Mouse (Mus musculus) kidney, adult 2 months (tissue): ENCODE results near the gene Senp7. TPM values are rescaled to one million over a fixed set of nuclear protein-coding genes. Genes with fewer than 3 reads are reported as not detected.

Experiments
- DNase-seq: peaks from one replicate; pipeline ENCODE4 v3.0.0; 2021
- H3K27ac ChIP-seq: fragments of 200-500 bp; 2 replicates; pipeline ENCODE4 v1.5.1; 2012; ENCODE audit warnings: low read depth, low read length, control low read depth, inconsistent platforms; ENCODE audit not compliant: insufficient read depth
- H3K27me3 ChIP-seq: fragments of 200-500 bp; replicated peaks from 2 replicates; pipeline ENCODE4 v1.6.1; 2012; ENCODE audit warnings: mild to moderate bottlenecking, moderate library complexity, low read length, inconsistent platforms; ENCODE audit not compliant: control insufficient read depth, insufficient read depth
- H3K36me3 ChIP-seq: fragments of 200-500 bp; 2 replicates; pipeline ENCODE4 v1.6.1; 2012; ENCODE audit warnings: mild to moderate bottlenecking, moderate library complexity, low read length, inconsistent platforms; ENCODE audit not compliant: control insufficient read depth, insufficient read depth
- H3K4me1 ChIP-seq: fragments of 200-500 bp; 2 replicates; pipeline ENCODE4 v1.6.1; 2011; ENCODE audit warnings: low read length; ENCODE audit not compliant: control insufficient read depth, insufficient read depth
- H3K4me3 ChIP-seq: fragments of 200-500 bp; 2 replicates; pipeline ENCODE4 v1.5.1; 2011; ENCODE audit warnings: mild to moderate bottlenecking, low read depth, low read length, control low read depth; ENCODE audit not compliant: insufficient read depth
- CTCF ChIP-seq: fragments of 200-500 bp; conservative IDR thresholded peaks from 2 replicates; pipeline ENCODE4 v1.5.1; 2011; ENCODE audit warnings: low read depth, mild to moderate bottlenecking, control low read depth, low read length, moderate library complexity, mixed read lengths; ENCODE audit not compliant: insufficient read depth, insufficient read length
- POLR2A ChIP-seq: fragments of 200-500 bp; IDR thresholded peaks from one replicate; pipeline ENCODE4 v1.6.1; 2011; ENCODE audit warnings: low read depth, low read length, control low read depth
- WGBS: fragments of 180-500 bp; shearing (Covaris S2); methylation state at CpG from one replicate; pipeline ENCODE4 v1.1.7; 2018; 5-methylcytosine and 5-hydroxymethylcytosine counted together
- polyA plus RNA-seq: library from polyadenylated mRNA; depleted of rRNA; stranded (reverse); fragments of >200 nt; gene quantifications from 2 replicates; pipeline ENCODE4 v1.2.3, GENCODE M21; 2012

Senp7 gene
- polyA plus RNA-seq, 1 experiment = 3.1 TPM

DNA sequence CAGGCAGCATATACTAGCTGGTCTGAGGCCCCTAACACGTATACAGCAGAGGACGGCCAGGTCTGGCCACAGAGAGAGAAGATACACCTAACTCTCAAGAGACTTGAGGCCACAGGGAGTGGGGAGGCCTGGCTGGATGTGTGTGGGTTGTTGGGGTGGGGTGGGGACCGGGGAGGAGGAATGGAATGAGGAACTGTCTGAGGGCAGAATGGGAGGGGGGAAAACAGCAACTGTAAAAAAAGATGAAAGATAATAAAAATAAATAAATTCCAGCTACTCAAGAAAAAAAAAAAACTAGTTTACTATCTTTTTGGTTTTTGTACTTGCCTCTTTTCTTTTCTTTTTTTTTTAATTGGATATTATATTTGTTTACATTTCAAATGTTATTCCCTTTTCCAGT, 91.8 kb downstream of the Senp7 start:
- TF ChIP-seq CTCF = no peak
- TF ChIP-seq POLR2A = no peak
- Histone ChIP-seq H3K4me1 (no peaks in the 10 kb centered on the region), H3K27ac (no peak overlapping the region), H3K27me3 (no peaks in the 10 kb centered on the region), H3K36me3 (no peaks in the 10 kb centered on the region), H3K4me3 (no peak overlapping the region)
- DNase-seq = no peak
- WGBS = 88% methylated on average over 3 of the region's 3 CpGs

DNA sequence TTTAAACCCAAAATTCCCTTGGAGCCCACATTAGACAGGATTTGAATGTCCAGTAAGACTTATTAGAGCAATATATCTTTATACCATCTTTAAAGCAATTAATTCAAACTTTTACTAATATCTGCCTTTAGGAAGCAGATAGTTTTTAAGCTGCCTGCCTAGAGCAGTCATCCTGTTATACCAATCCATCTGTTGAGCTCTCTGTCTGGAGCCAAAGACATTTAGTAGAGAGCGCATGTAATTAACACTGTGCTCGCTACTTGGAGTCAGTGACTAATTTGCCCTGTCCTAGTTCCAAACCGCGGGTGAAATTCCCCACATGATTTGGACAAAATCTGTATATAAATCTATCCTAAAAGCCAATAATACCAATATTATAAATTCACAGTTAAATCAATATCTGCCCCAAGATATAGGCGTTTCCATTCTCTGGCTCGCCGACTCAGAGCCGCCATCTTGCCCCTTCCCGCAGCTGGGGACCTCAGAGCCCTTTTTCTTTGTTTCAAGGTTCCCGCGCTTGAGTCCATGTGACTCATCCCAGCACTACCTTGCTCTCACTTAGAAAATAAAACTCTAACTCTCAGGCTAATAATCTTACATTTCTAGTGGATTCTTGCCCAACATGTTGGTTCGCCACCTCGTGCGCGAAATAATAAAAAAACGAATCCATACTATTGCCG, 96.9 kb downstream of the Senp7 start:
- WGBS = 99% methylated on average over 17 of the region's 17 CpGs
- Histone ChIP-seq H3K4me3 (no peak overlapping the region), H3K4me1 (no peaks in the 10 kb centered on the region), H3K36me3 (no peaks in the 10 kb centered on the region), H3K27ac (no peak overlapping the region), H3K27me3 (no peaks in the 10 kb centered on the region)
- TF ChIP-seq POLR2A = no peak
- no peak for TF ChIP-seq CTCF
- DNase-seq = no peak

DNA sequence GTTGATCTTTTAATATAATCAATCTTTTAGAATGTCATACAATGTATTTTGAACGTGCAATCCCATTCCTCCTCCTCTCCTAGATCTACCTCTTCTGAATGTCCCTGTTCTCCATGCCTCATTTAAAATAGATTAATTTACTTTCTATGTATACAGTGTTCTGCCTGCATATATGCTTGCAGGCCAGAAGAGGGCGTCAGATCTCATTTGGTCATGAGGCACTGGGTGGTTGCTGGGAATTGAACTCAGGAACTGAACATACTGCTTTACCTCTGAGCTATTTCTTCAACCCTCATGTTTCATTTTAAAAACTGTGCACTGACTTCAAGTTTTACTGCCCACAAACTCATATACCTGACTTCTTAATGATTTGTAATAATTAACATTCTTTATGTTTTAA, 99.5 kb downstream of the Senp7 start:
- Histone ChIP-seq H3K4me1 (no peaks in the 10 kb centered on the region), H3K27ac (no peak overlapping the region), H3K27me3 (no peaks in the 10 kb centered on the region), H3K4me3 (no peak overlapping the region), H3K36me3 (no peaks in the 10 kb centered on the region)
- no peak for DNase-seq
- WGBS = 45% methylated on average over 2 of the region's 2 CpGs
- TF ChIP-seq POLR2A = no peak
- TF ChIP-seq CTCF = 0 out of 2 replicates have a peak, but pooled peaks have one; percentile 10

DNA sequence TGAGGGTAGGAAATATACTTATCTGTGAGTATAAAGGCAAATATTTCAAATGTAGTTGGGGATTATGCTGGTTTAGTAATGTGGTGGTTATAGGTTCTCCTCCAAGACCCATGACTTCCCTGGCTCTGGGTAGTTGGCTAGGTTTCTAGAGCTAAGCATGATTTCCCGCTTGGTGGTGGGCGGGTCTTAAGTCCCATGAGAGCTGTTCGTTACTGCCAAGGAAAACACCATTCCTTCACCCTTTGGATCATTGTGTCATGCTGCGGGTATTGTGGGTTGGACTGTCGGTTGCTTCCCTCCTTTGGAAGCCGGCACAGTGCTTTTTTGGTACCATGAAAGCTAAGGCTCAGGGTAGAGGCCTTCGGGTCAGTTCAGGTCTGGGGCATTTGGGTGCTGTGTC, 115.3 kb downstream of the Senp7 start:
- no peaks in the 10 kb centered on the region for H3K4me1 ChIP-seq
- peak; percentile 50 for DNase-seq
- no peak overlapping the region for H3K27ac ChIP-seq
- 78% methylated on average over 7 of the region's 7 CpGs for WGBS
- H3K36me3 ChIP-seq = no peaks in the 10 kb centered on the region
- no peak for TF ChIP-seq CTCF
- TF ChIP-seq POLR2A = no peak
- no peaks in the 10 kb centered on the region for H3K27me3 ChIP-seq
- H3K4me3 ChIP-seq = no peak overlapping the region

DNA sequence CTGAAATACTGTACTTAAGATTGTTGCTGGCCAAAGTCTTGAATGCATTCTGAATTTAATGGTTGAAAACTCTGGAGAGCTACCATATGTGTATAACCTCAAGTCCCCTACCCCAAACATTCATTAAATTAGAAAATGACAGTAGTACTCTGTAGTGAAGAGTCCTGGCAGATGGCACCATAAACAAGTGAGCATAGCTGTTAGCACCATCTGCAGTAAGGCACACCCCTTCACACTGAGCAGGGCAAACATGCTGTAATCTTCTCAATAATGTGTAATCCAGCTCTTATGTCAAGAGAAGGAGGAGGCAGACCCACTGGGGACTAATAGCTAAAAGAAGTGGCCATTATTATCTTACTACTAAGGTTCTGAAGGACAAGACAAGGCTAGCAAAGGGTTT, 122.1 kb downstream of the Senp7 start:
- H3K36me3 ChIP-seq = no peaks in the 10 kb centered on the region; the same call in 1 of the 2 replicates
- DNase-seq = no peak
- H3K4me1 ChIP-seq = no peaks in the 10 kb centered on the region
- no peak for TF ChIP-seq POLR2A
- no peak for TF ChIP-seq CTCF
- H3K4me3 ChIP-seq = no peak overlapping the region
- no peak overlapping the region for H3K27ac ChIP-seq
- H3K27me3 ChIP-seq = no peaks in the 10 kb centered on the region

DNA sequence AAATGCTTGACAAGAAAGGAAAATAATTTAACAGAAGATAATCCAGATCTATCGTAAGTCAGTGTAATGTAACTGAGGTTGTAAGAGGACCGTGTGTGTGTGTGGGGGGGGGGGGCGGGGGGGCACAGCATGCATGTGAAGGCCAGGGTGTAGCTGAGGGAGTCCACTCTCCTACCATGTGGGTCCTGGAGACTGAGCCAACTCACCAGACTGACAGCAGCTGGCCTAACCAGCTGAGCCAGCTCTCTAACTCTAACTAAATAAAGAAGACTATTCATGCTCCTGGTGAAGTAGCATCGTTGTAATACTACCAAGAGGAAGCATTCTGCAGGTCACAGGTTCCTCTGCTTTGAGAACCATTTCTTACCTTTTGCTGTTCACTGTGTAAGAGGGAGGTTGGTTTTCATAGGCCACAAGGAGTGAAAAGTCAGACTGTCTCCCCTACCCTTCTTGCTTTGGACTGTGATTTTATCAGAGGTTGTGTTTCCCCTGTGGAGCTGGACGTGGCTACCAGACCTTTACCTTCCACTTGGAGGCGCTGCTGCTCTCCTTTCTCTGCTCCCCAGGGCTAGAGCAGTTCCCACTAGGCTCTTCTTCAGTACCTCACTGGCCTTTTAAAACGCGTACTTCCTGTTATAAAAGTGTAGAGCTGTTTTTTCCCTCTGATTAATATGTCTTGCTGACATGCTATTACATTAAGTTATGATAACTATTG, 127.9 kb downstream of the Senp7 start:
- no peaks in the 10 kb centered on the region for H3K27me3 ChIP-seq
- no peak overlapping the region for H3K27ac ChIP-seq
- 71% methylated on average over 8 of the region's 8 CpGs for WGBS
- H3K4me3 ChIP-seq = no peak overlapping the region
- no peaks in the 10 kb centered on the region for H3K4me1 ChIP-seq
- peak; percentile 17 for DNase-seq
- no peak for TF ChIP-seq POLR2A
- TF ChIP-seq CTCF = peak; percentile 52
- no peaks in the 10 kb centered on the region; the same call in none of the 2 replicates for H3K36me3 ChIP-seq

DNA sequence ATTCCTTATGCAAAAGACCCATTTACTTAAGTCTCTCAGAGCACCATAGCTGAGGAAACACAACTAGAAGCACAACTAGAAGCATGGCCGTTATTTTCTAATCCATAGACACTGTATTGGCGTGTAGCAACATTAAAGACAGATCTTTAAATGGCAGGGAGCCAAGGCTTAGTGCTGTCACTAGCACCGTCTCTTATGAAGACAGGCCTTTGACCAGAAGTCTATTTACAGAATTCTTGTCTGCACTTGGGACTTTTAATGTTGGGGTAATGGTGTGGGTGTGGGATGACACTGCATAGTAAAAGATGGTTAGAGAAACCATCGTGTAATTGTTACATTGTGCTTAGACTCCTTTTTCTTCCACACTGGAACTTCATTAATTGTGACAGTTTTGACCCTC, 138.7 kb downstream of the Senp7 start:
- Histone ChIP-seq H3K27ac (no peak overlapping the region), H3K4me1 (no peaks in the 10 kb centered on the region), H3K27me3 (no peaks in the 10 kb centered on the region), H3K36me3 (peaks cover 5% of the 10 kb centered on the region), H3K4me3 (no peak overlapping the region)
- 81% methylated on average over 4 of the region's 4 CpGs for WGBS
- TF ChIP-seq POLR2A (no peak), CTCF (no peak)
- no peak for DNase-seq
